Mouse (Mus musculus) embryo, embryonic 9.5 days (tissue): ENCODE measurements around the gene Gm29564.
"Not testable (repeated sequence)": the region's sequence is repeated elsewhere in the genome, so short reads cannot be mapped to it uniquely, and the experiment has no call there.

Experiments used
- DNase-seq: peaks from one replicate; pipeline ENCODE4 v3.0.0-alpha.2; 2017; ENCODE audit errors: extremely low spot score

The Gm29564 gene

DNA sequence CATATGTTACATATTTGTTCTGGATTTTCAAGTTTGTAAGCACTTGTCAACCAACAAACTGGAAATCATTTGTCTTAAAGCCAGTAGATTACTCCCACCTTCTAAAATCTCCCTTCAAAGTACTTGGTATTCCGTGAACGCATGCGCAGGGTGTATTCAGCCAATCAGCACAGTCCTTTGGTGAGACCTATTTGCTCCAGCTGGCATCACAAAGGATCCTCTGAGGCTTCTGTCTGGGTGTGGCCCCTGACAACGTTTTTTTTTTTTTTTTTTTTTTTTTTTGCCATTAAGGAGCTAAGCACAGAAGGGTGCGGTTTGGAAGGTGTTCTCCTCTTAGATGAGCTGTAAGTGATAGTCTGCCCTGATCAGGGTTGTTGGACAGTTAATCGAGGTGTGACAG, at the start of gene Gm29564:
Gene Gm29564 (plus strand): TSS at position 301 of the 400 bp plus-strand sequence.
- DNase-seq, result not testable (repeated sequence)
